Mouse (Mus musculus): ENCODE data around the gene Slc5a1.

- TF ChIP-seq POLR2A (IDR thresholded peaks at IDR 0.05; ENCODE audit: control insufficient read depth, extremely low read depth, insufficient read depth, low read length, poor library complexity) (no peak), CTCF (IDR thresholded peaks at IDR 0.05; ENCODE audit: borderline replicate concordance, control insufficient read depth, extremely low read depth, insufficient read depth, low read length, poor library complexity) (no peak)
These were observed 19.4 kb upstream of the Slc5a1 start for GRCm38 (mm10) chr5:33084599-33084998.

All from thymus, adult 2 months (tissue).